Mouse (Mus musculus): ENCODE data around the gene Rnls.

DNA sequence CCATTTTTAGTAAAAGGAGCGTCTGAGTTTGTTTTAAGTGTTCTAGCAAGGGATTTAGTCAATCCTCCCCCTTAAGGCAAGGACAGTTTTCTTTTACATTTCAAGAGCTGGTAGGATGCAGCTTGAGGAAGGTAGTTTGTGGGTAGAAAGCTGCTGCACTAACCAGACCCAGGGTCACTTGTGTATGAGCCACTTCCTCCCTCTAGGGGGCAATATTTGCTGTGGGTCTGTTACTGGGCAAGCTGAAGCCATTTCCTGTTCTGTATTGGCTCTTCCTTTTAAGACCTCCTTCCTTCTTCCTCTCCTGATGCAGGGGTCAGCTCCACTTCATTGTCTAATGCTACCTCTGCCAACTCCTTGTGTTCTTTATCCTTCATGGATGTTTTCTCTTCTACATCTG lies 273.2 kb downstream of the Rnls start:
- TF ChIP-seq CTCF (IDR thresholded peaks at IDR 0.05; ENCODE audit: insufficient read depth, low read depth, low read length) (no peak), POLR2A (IDR thresholded peaks at IDR 0.05; ENCODE audit: insufficient read depth, low read depth, low read length) (no peak)

Data from olfactory bulb, adult 2 months (tissue).